Mouse (Mus musculus): ENCODE measurements at regions not wholly inside any gene's neighbourhood (a gene's known extent, or its start where the extent isn't known, plus 50 kb on each side); places are given as distances from the start of the nearest gene placed in this dataset.

GRCm38 (mm10) chr7:115076781-115077180 is 333.3 kb downstream of the Insc start:
- Histone ChIP-seq H3K27ac (no peak overlapping the region), H3K9ac (no peak overlapping the region), H3K27me3 (peaks cover 7% of the 10 kb centered on the region), H3K36me3 (no peaks in the 10 kb centered on the region), H3K4me3 (no peak overlapping the region), H3K4me1 (peaks cover 5% of the 10 kb centered on the region), H3K4me2 (no peak overlapping the region), H3K9me3 (no peaks in the 10 kb centered on the region)
- WGBS, result 85% methylated on average over 4 of the region's 4 CpGs
- no peak for ATAC-seq (ENCODE audit: insufficient number of reproducible peaks, insufficient read depth, low FRiP score, low TSS enrichment, low read depth)

- Histone ChIP-seq H3K27me3 (no peaks in the 10 kb centered on the region), H3K9ac (no peak overlapping the region), H3K9me3 (no peaks in the 10 kb centered on the region), H3K27ac (no peak overlapping the region), H3K4me1 (no peaks in the 10 kb centered on the region), H3K4me2 (no peak overlapping the region), H3K36me3 (no peaks in the 10 kb centered on the region), H3K4me3 (no peak overlapping the region)
- WGBS, result 87% methylated on average over 3 of the region's 3 CpGs
- no peak for ATAC-seq (ENCODE audit: insufficient number of reproducible peaks, insufficient read depth, low FRiP score, low TSS enrichment, low read depth)
Measured at GRCm38 (mm10) chr7:115084711-115085380, 341.4 kb downstream of the Insc start.

- H3K9me3 ChIP-seq, result no peaks in the 10 kb centered on the region
- H3K4me1 ChIP-seq, result no peaks in the 10 kb centered on the region
- ATAC-seq (ENCODE audit: insufficient number of reproducible peaks, insufficient read depth, low FRiP score, low TSS enrichment, low read depth), result no peak
- no peaks in the 10 kb centered on the region for H3K36me3 ChIP-seq
- H3K27ac ChIP-seq, result no peak overlapping the region
- WGBS, result 67% methylated on average over 4 of the region's 4 CpGs
- H3K9ac ChIP-seq, result no peak overlapping the region
- no peaks in the 10 kb centered on the region for H3K27me3 ChIP-seq
- no peak overlapping the region for H3K4me2 ChIP-seq
- no peak overlapping the region for H3K4me3 ChIP-seq
Measured at GRCm38 (mm10) chr7:115086542-115087448, 343.3 kb downstream of the Insc start.

GRCm38 (mm10) chr7:115092481-115093050 is 349.1 kb downstream of the Insc start:
- Histone ChIP-seq H3K9ac (no peak overlapping the region), H3K27me3 (no peaks in the 10 kb centered on the region)
- ATAC-seq (ENCODE audit: insufficient number of reproducible peaks, insufficient read depth, low FRiP score, low TSS enrichment, low read depth), result no peak

GRCm38 (mm10) chr7:115106041-115106440 is 362.5 kb downstream of the Insc start:
- Histone ChIP-seq H3K27ac (no peak overlapping the region), H3K9me3 (no peaks in the 10 kb centered on the region), H3K9ac (no peak overlapping the region), H3K4me2 (no peak overlapping the region), H3K4me3 (no peak overlapping the region), H3K36me3 (no peaks in the 10 kb centered on the region), H3K4me1 (no peaks in the 10 kb centered on the region), H3K27me3 (no peaks in the 10 kb centered on the region)
- 62% methylated on average over 2 of the region's 2 CpGs for WGBS
- no peak for ATAC-seq (ENCODE audit: insufficient number of reproducible peaks, insufficient read depth, low FRiP score, low TSS enrichment, low read depth)

More at GRCm38 (mm10) chr7:115092481-115093050, 349.1 kb downstream of the Insc start:
- no peak overlapping the region for H3K4me2 ChIP-seq
- H3K4me1 ChIP-seq, result peaks cover 11% of the 10 kb centered on the region
- H3K9me3 ChIP-seq, result no peaks in the 10 kb centered on the region
- H3K36me3 ChIP-seq, result no peaks in the 10 kb centered on the region
- WGBS, result 61% methylated on average over 3 of the region's 3 CpGs
- no peak overlapping the region for H3K4me3 ChIP-seq
- H3K27ac ChIP-seq, result peak overlapping the region; percentile 40; the same call in 1 of the 2 replicates

GRCm38 (mm10) chr7:115112282-115112681 is 368.8 kb downstream of the Insc start:
- no peak for ATAC-seq (ENCODE audit: insufficient number of reproducible peaks, insufficient read depth, low FRiP score, low TSS enrichment, low read depth)
- H3K9me3 ChIP-seq, result no peaks in the 10 kb centered on the region
- H3K27me3 ChIP-seq, result 0 out of 2 replicates have a peak, but pooled peaks cover 5% of the 10 kb centered on the region
- no peaks in the 10 kb centered on the region for H3K4me1 ChIP-seq
- no peak overlapping the region for H3K27ac ChIP-seq
- no peak overlapping the region for H3K9ac ChIP-seq
- WGBS, result 55% methylated on average over 3 of the region's 3 CpGs
- no peak overlapping the region for H3K4me2 ChIP-seq
- H3K4me3 ChIP-seq, result no peak overlapping the region
- no peaks in the 10 kb centered on the region for H3K36me3 ChIP-seq

- Histone ChIP-seq H3K27me3 (0 out of 2 replicates have a peak, but pooled peaks cover 5% of the 10 kb centered on the region), H3K4me1 (no peaks in the 10 kb centered on the region), H3K4me2 (no peak overlapping the region), H3K27ac (no peak overlapping the region), H3K9me3 (no peaks in the 10 kb centered on the region), H3K36me3 (no peaks in the 10 kb centered on the region), H3K9ac (no peak overlapping the region), H3K4me3 (no peak overlapping the region)
- WGBS, result 52% methylated on average over 2 of the region's 2 CpGs
- no peak for ATAC-seq (ENCODE audit: insufficient number of reproducible peaks, insufficient read depth, low FRiP score, low TSS enrichment, low read depth)
Measured at GRCm38 (mm10) chr7:115123283-115123682, 379.8 kb downstream of the Insc start.

GRCm38 (mm10) chr7:115129001-115129400 is 385.5 kb downstream of the Insc start:
- H3K9me3 ChIP-seq, result no peaks in the 10 kb centered on the region
- ATAC-seq (ENCODE audit: insufficient number of reproducible peaks, insufficient read depth, low FRiP score, low TSS enrichment, low read depth), result no peak
- no peak overlapping the region for H3K4me3 ChIP-seq
- no peak overlapping the region for H3K9ac ChIP-seq
- H3K27ac ChIP-seq, result no peak overlapping the region
- H3K36me3 ChIP-seq, result no peaks in the 10 kb centered on the region
- H3K4me1 ChIP-seq, result no peaks in the 10 kb centered on the region
- H3K27me3 ChIP-seq, result 0 out of 2 replicates have a peak, but pooled peaks cover 11% of the 10 kb centered on the region
- 25% methylated on average over 3 of the region's 3 CpGs for whole genome bisulfite sequencing
- no peak overlapping the region for H3K4me2 ChIP-seq

GRCm38 (mm10) chr7:115131259-115131969 is 387.9 kb downstream of the Insc start:
- Histone ChIP-seq H3K4me3 (no peak overlapping the region), H3K4me1 (no peaks in the 10 kb centered on the region), H3K9me3 (no peaks in the 10 kb centered on the region), H3K4me2 (no peak overlapping the region), H3K27me3 (0 out of 2 replicates have a peak, but pooled peaks cover 11% of the 10 kb centered on the region), H3K27ac (no peak overlapping the region), H3K9ac (no peak overlapping the region), H3K36me3 (no peaks in the 10 kb centered on the region)
- WGBS, result 89% methylated on average over 10 of the region's 10 CpGs
- ATAC-seq (ENCODE audit: insufficient number of reproducible peaks, insufficient read depth, low FRiP score, low TSS enrichment, low read depth), result no peak

- 70% methylated on average over 11 of the region's 11 CpGs for WGBS
Measured at GRCm38 (mm10) chr7:115131970-115132551, 388.6 kb downstream of the Insc start.

GRCm38 (mm10) chr7:115132595-115132994 is 389.1 kb downstream of the Insc start:
- H3K4me1 ChIP-seq, result no peaks in the 10 kb centered on the region
- H3K27ac ChIP-seq, result no peak overlapping the region
- ATAC-seq (ENCODE audit: insufficient number of reproducible peaks, insufficient read depth, low FRiP score, low TSS enrichment, low read depth), result no peak
- H3K27me3 ChIP-seq, result 0 out of 2 replicates have a peak, but pooled peaks cover 11% of the 10 kb centered on the region
- H3K4me2 ChIP-seq, result no peak overlapping the region
- 78% methylated on average over 3 of the region's 3 CpGs for WGBS
- H3K4me3 ChIP-seq, result no peak overlapping the region
- H3K36me3 ChIP-seq, result no peaks in the 10 kb centered on the region
- no peak overlapping the region for H3K9ac ChIP-seq
- no peaks in the 10 kb centered on the region for H3K9me3 ChIP-seq

More at GRCm38 (mm10) chr7:115131970-115132551, 388.6 kb downstream of the Insc start:
- no peak overlapping the region for H3K27ac ChIP-seq
- ATAC-seq (ENCODE audit: insufficient number of reproducible peaks, insufficient read depth, low FRiP score, low TSS enrichment, low read depth), result no peak
- no peaks in the 10 kb centered on the region for H3K9me3 ChIP-seq
- no peak overlapping the region for H3K9ac ChIP-seq
- H3K27me3 ChIP-seq, result 0 out of 2 replicates have a peak, but pooled peaks cover 11% of the 10 kb centered on the region
- no peak overlapping the region for H3K4me3 ChIP-seq
- H3K36me3 ChIP-seq, result no peaks in the 10 kb centered on the region
- no peaks in the 10 kb centered on the region for H3K4me1 ChIP-seq
- no peak overlapping the region for H3K4me2 ChIP-seq

Data from embryonic facial prominence, embryonic 13.5 days (tissue).